In the genomic region with DNA sequence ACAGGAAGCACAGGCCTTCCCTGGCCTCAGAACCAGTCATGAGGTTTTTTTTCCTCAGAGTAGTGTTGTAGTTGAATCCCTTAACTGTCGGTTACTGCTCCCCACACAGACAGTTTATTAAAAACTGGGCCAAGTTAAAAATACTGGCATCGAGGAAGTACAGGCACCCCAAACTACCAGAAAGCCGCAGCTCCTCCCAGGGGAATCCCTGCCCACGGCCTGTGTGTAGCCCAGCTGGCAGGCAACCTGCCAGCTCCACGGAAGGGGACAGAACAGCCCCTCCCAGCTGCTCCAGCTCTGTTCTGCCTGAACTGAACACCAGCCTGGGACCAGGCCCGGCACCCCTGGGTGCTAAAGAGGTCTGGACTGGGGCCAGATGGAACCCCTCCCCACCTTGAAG, we compare ENCODE assay signal across 8 mouse cellular contexts. TPM values are rescaled to one million over a fixed set of nuclear protein-coding genes. Genes with fewer than 3 reads are reported as not detected.
DNase-seq lines count a peak whose midpoint lies in the region; ATAC-seq and TF ChIP-seq lines count a peak whose summit lies in the region.

No protein-coding gene starts in this region.

- peak; percentile 24 for DNase-seq in layer of hippocampus, adult 9-11 months
- DNase-seq in layer of hippocampus, postnatal 10 days (ENCODE audit: low spot score in 2 of 2): no peak
- DNase-seq in brain, embryonic 14.5 days (ENCODE audit: low read depth): peak; percentile 63
- DNase-seq in left cerebral cortex, postnatal 14 days (ENCODE audit: low spot score in 2 of 2): peak; percentile 73
- peak; percentile 46 for DNase-seq in right cerebral cortex, postnatal 14 days
- DNase-seq in layer of hippocampus, adult 8-10 months (ENCODE audit: low spot score in 2 of 2): no peak

- no peak for TF ChIP-seq POLR2A in brain, embryonic 14.5 days (IDR thresholded peaks at IDR 0.05; ENCODE audit: borderline replicate concordance, extremely low read depth, insufficient read depth, insufficient read length, poor library complexity, severe bottlenecking)

- no peak for TF ChIP-seq CTCF in brain, embryonic 14.5 days (IDR thresholded peaks at IDR 0.05; ENCODE audit: borderline replicate concordance, extremely low read depth, insufficient read depth, insufficient read length)

- intact Hi-C loops in left cerebral cortex, postnatal 14 days (cut with DNase I): no loop called here

- ATAC-seq in cerebellum, adult (ENCODE audit: insufficient number of reproducible peaks, low FRiP score, low TSS enrichment): no peak
- ATAC-seq in erythroid progenitor cell, adult 5-6 weeks (replicated peaks; ENCODE audit: low FRiP score, poor library complexity, severe bottlenecking): no peak

RNA-seq across cellular contexts. Expression of a gene that starts 11.3 kb away (rescaled TPM):
- total RNA-seq in layer of hippocampus, postnatal 10 days (2021): 1 to 10 TPM in 1 of 2 experiments, under 1 TPM in 1; 0.73 to 1.2 TPM
- 303 and 331 TPM in 2 replicates for polyA plus RNA-seq in brain, embryonic 14.5 days (2012; rRNA removed)
- 1 to 10 TPM; 1.2 to 5.0 TPM for total RNA-seq in left cerebral cortex, postnatal 14 days (2021)
- not detected in 2 replicates for total RNA-seq in erythroid progenitor cell, adult 5-6 weeks (2015; ENCODE audit: low replicate concordance)
- not detected in 2 replicates for total RNA-seq in erythroid progenitor cell, adult 5-6 weeks (2017; ENCODE audit: low replicate concordance)
- 10 to 100 TPM in 1 of 4 experiments, 1 to 10 TPM in 3; 6.6 to 10.6 (median 7.2) TPM for total RNA-seq in layer of hippocampus, adult 8-10 months (2022)

Comparison
In these comparisons a context has a peak if more than half of its experiments do, and no peak if none do; other contexts are left out.
1. DNase-seq: peak in layer of hippocampus, adult 9-11 months (single experiment), brain, embryonic 14.5 days (single experiment), left cerebral cortex, postnatal 14 days (2 of 2) and right cerebral cortex, postnatal 14 days (single experiment); none in layer of hippocampus, postnatal 10 days (0 of 2) and layer of hippocampus, adult 8-10 months (0 of 2).